In the genomic region with DNA sequence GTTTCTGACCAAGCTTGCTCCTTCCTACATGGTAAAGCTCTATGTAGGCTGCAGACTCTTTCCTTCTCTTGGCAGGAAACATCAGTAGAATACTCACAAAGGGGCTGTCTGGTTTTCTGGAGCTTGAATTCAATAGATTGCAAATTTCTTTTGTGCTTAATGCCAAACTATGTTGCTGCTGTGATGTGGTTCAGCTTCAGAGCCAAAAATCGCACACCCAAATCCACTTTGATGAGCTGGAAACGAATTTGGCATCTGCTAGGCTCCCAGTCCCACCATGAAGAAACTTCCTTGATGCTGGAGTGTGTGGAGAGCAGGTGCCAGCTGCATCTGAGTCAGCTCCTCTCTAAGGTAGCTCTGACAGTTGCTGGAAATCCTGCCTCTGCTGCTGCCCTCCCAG, we compare ENCODE assay signal across 26 mouse cellular contexts. TPM values are rescaled to one million over a fixed set of nuclear protein-coding genes. Genes with fewer than 3 reads are reported as not detected.
DNase-seq lines count a peak whose midpoint lies in the region; ATAC-seq and TF ChIP-seq lines count a peak whose summit lies in the region.
"Had no signal": no experiment of that assay in that cellular context is flagged by ENCODE, and none has a peak within 500 bp of the region (broad histone marks: within the 10 kb centered on the region; RNA-seq: fewer than 3 reads in every experiment).

No protein-coding gene starts in this region.

- no peaks in the 10 kb centered on the region for H3K4me1 ChIP-seq in forebrain, embryonic 16.5 days (replicated peaks; ENCODE audit: control insufficient read depth, insufficient read depth, low read length)
- H3K4me1 ChIP-seq in forebrain, embryonic 11.5 days (replicated peaks; ENCODE audit: control insufficient read depth, insufficient read depth, low read length), result no peaks in the 10 kb centered on the region
- H3K4me1 ChIP-seq in olfactory bulb, adult 2 months (ENCODE audit: control insufficient read depth, insufficient read depth, low read length), result no peaks in the 10 kb centered on the region
- H3K4me1 ChIP-seq: midbrain, embryonic 12.5 days had no signal

- H3K27me3 ChIP-seq in forebrain, embryonic 16.5 days (replicated peaks; ENCODE audit: control insufficient read depth, insufficient read depth, low read length), result no peaks in the 10 kb centered on the region
- H3K27me3 ChIP-seq in forebrain, embryonic 11.5 days (ENCODE audit: control insufficient read depth, insufficient read depth, low read length), result no peaks in the 10 kb centered on the region
- H3K27me3 ChIP-seq: CH12.LX; midbrain, embryonic 12.5 days had no signal

- no peaks in the 10 kb centered on the region for H3K36me3 ChIP-seq in forebrain, embryonic 16.5 days (ENCODE audit: control insufficient read depth, insufficient read depth)
- no peaks in the 10 kb centered on the region for H3K36me3 ChIP-seq in forebrain, embryonic 11.5 days (ENCODE audit: control insufficient read depth, insufficient read depth, low read length)
- H3K36me3 ChIP-seq: midbrain, embryonic 12.5 days had no signal

- TF ChIP-seq CTCF in olfactory bulb, adult 2 months (IDR thresholded peaks at IDR 0.05; ENCODE audit: insufficient read depth, low read depth, low read length), result no peak

- no peak overlapping the region for H3K9ac ChIP-seq in forebrain, embryonic 16.5 days (replicated peaks; ENCODE audit: low read depth, low read length)
- no peak overlapping the region for H3K9ac ChIP-seq in forebrain, embryonic 11.5 days (ENCODE audit: low read length)
- H3K9ac ChIP-seq: midbrain, embryonic 12.5 days had no signal

- 42% methylated on average over 2 of the region's 2 CpGs for WGBS in forebrain, embryonic 16.5 days
- WGBS in forebrain, embryonic 11.5 days, result 77% methylated on average over 2 of the region's 2 CpGs
- 22% methylated on average over 2 of the region's 2 CpGs for WGBS in olfactory bulb, adult 2 months

- no peak for TF ChIP-seq POLR2A in olfactory bulb, adult 2 months (IDR thresholded peaks at IDR 0.05; ENCODE audit: insufficient read depth, low read depth, low read length)

- DNase-seq in forebrain, embryonic 11.5 days (ENCODE audit: low spot score), result no peak
- DNase-seq in left cerebral cortex, postnatal 14 days (ENCODE audit: low spot score in 2 of 2), result peak; percentile 16 to 38
- no peak for DNase-seq in left cerebral cortex, adult 18-20 months (ENCODE audit: low spot score in 2 of 2)
- DNase-seq in Muller cell, postnatal 12 days (ENCODE audit: inconsistent ontology term), result peak; percentile 98
- DNase-seq in adrenal gland, adult 18-20 months (ENCODE audit: low spot score in 2 of 2), result no peak
- DNase-seq: cerebellum, adult 8-10 months; gastrocnemius, postnatal 36 days; kidney, adult 8-10 months; kidney, postnatal 14 days; liver; thymus, postnatal 25 days had no signal

- H3K27ac ChIP-seq in forebrain, embryonic 16.5 days (ENCODE audit: low read length), result no peak overlapping the region; the same call in 1 of the 2 replicates
- no peak overlapping the region for H3K27ac ChIP-seq in forebrain, embryonic 11.5 days (ENCODE audit: low read depth, low read length)
- H3K27ac ChIP-seq in olfactory bulb, adult 2 months (ENCODE audit: insufficient read depth, low read depth, low read length), result peak overlapping the region; percentile 18; the same call in 1 of the 2 replicates
- H3K27ac ChIP-seq: midbrain, embryonic 12.5 days had no signal

- no peak overlapping the region for H3K4me2 ChIP-seq in forebrain, embryonic 16.5 days (ENCODE audit: low read length)
- H3K4me2 ChIP-seq in forebrain, embryonic 11.5 days (ENCODE audit: low read depth, low read length, severe bottlenecking), result no peak overlapping the region
- H3K4me2 ChIP-seq: midbrain, embryonic 12.5 days had no signal

- H3K4me3 ChIP-seq in forebrain, embryonic 16.5 days (replicated peaks; ENCODE audit: low read length), result no peak overlapping the region
- H3K4me3 ChIP-seq in forebrain, embryonic 11.5 days (ENCODE audit: low read depth, low read length), result no peak overlapping the region
- H3K4me3 ChIP-seq in olfactory bulb, adult 2 months (ENCODE audit: insufficient read depth, low read depth, low read length), result no peak overlapping the region
- H3K4me3 ChIP-seq: midbrain, embryonic 12.5 days; myocyte had no signal

- no peaks in the 10 kb centered on the region for H3K9me3 ChIP-seq in forebrain, embryonic 16.5 days (ENCODE audit: control insufficient read depth, low read length)
- no peaks in the 10 kb centered on the region; the same call in 1 of the 2 replicates for H3K9me3 ChIP-seq in forebrain, embryonic 11.5 days (ENCODE audit: control insufficient read depth, low read length)
- H3K9me3 ChIP-seq: midbrain, embryonic 12.5 days had no signal

- intact Hi-C loops in left cerebral cortex, postnatal 14 days (cut with DNase I), result no loop called here

- ATAC-seq in forebrain, embryonic 16.5 days, result peak; percentile 47
- ATAC-seq in forebrain, embryonic 11.5 days (replicated peaks; ENCODE audit: low FRiP score), result no peak
- ATAC-seq: inflammation-experienced regulatory T-cells, adult 6 months; lung, postnatal 0 days had no signal

RNA-seq across cellular contexts. Expression of a gene that starts 6.0 kb away (rescaled TPM):
- not detected in 2 replicates for polyA plus RNA-seq in forebrain, embryonic 16.5 days (2015; fragmentation: Nextera tagmentation; extraction: Ambion mirVana)
- polyA plus RNA-seq in forebrain, embryonic 11.5 days (2014; fragmentation: Nextera tagmentation; extraction: Ambion mirVana), result not detected in 2 replicates
- total RNA-seq in left cerebral cortex, postnatal 14 days (2021), result not detected
- total RNA-seq in left cerebral cortex, adult 18-20 months (2021), result not detected
- not detected in 2 replicates for polyA plus RNA-seq in olfactory bulb, adult 2 months (2012; ENCODE audit: insufficient read depth, insufficient read length, low replicate concordance, missing spikeins)
- not detected for total RNA-seq in adrenal gland, adult 18-20 months (2021)
- total RNA-seq: adrenal gland, postnatal 4 days; gastrocnemius, postnatal 36 days; hematopoietic stem cell, adult 5-6 weeks; left cerebral cortex, postnatal 36 days; MEL had no signal
- polyA plus RNA-seq: heart, embryonic 16.5 days; liver, embryonic 16.5 days; lung, postnatal 0 days; midbrain, embryonic 12.5 days; neural tube, embryonic 14.5 days; small intestine, adult 2 months had no signal

Comparison
In these comparisons a context has a peak if more than half of its experiments do, and no peak if none do; other contexts are left out.
1. DNase-seq: peak in left cerebral cortex, postnatal 14 days (2 of 2) and Muller cell, postnatal 12 days (single experiment); none in forebrain, embryonic 11.5 days (single experiment), left cerebral cortex, adult 18-20 months (0 of 2) and adrenal gland, adult 18-20 months (0 of 2).